Mouse (Mus musculus) heart, adult 11 months (tissue): ENCODE data around the gene Tbc1d2b.

Source experiments
- DNase-seq: peaks from one replicate; pipeline ENCODE4 v3.0.0; 2022

The Tbc1d2b gene

GRCm38 (mm10) chr9:90270193-90270943 lies at the start of gene Tbc1d2b:
Tbc1d2b (minus strand) TSS chr9:90270804.
- DNase-seq: peak; percentile 98

GRCm38 (mm10) chr9:90316300-90316699 lies 45.7 kb upstream of the Tbc1d2b start:
- no peak for DNase-seq

DNA sequence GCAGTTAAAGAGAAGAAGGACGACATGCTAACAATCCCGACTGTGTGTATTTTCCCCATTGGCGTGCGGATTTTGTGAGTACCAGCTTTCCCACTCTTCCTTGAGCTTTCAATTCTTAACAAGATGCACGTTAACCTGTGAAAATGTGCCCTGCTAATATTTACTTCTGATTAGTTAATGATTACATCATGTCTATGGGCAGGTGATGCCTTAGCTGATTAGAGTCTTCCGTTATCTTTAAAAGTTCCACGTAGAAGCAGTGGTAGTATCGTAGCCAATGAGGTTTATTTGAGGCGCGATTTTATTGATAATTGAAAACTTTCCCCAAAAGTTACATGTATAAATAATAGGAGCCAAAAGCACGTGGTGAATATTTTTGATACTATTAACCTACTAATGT lies 45.1 kb upstream of the Tbc1d2b start:
- DNase-seq: no peak

- DNase-seq: no peak
These were observed 33.6 kb upstream of the Tbc1d2b start for GRCm38 (mm10) chr9:90304254-90304653.

DNA sequence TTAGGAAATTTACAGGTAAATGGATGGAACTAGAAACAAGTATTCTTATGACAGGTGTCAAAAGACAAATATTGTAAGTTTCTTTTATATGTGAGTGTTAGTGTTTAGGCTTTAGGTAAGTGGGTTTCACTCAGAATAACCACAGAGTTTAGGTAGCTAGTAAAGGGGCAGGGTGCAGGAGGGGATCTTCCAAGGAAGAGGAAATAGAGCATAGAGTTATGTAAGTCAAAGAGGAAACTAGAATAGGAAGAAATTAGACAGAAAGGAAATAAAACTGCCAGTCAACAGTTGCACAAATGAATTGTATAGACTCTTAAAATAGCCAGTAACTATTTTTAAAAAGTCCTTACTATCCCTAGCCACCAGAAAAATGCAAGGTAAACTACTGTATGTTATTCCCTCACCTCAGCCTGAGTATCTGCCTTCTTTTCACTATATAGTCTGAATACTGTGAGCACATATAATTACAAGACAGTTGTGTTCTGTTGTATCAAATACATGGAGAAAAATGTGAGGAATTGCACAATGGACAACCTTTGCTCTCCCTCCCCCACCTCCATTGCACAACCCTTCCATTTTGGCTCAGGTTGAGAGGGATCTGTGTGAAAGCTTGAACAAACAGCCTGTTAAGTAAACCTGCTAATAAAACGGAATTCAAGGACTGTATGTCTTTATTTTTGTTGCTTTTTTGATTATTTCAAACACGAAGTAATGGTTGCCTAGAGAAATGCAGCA lies 32.7 kb upstream of the Tbc1d2b start:
- no peak for DNase-seq

DNA sequence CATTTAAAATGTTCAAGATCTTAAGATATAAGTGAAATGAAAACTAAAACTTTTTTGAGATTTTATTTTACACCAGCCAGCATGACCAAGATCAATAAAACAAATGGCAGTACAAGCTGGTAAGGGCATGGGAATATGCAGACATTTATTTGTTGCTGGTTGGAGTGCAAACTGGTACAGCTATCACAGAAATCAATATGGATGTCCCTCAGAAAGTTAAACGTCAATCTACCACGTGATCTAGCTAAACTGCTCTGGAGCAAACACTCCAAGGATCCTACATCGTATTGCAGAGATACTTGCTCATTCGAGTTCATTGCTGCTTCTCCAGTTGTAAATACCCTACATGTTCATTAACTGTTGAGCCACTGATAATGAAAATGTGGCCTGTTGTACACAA lies 32.1 kb upstream of the Tbc1d2b start:
- DNase-seq: no peak

DNA sequence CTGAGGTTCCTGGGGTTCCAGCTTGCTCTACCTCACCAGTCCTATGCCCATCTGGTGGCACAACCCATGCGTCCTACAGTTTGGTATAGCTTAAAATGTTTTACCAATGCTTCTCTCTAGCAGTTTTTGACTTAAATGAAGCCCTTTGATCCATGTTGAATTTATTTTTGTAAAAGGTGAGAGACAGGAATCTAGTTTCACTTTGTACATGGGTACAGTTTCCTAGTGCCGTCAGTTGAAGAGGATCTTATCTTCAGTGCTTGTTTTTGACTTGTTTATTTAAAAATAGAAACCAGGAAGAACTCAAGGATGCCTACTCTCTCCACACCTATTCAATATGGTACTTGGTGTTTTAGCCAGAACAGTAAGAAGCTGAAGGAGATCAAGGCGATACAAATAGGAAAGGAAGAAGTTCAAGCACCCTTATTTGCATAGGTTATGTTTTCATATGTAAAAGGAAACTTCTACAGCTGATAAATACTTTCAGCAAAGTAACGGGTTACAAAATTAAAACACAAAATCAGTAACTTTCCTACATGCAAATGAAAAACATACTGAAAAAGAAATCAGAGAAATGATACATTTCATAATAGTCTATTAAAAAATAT lies 30.6 kb upstream of the Tbc1d2b start:
- DNase-seq: no peak

GRCm38 (mm10) chr9:90297637-90298036 lies 27.0 kb upstream of the Tbc1d2b start:
- no peak for DNase-seq

GRCm38 (mm10) chr9:90293641-90294398 lies 23.2 kb upstream of the Tbc1d2b start:
- peak; percentile 63 for DNase-seq

DNA sequence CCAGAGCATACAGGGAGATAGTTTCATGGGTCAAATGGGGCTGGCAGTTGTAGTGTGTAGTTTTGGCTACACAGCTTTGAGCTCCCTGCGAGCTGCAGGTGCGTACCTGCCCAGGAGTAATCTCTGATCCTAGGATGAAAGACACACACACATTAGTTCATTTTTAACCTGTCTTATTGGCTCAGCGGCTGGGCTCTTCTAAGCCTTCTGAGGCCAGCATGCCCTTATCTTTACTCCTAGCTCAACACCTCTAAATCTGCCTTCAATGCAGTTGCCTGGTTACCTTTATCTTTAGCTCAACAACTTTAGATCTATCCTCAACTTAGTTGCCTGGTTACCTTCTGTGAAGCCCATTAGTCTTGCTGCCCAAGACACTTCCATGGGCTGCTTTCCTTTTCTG lies 7.8 kb upstream of the Tbc1d2b start:
- no peak for DNase-seq

DNA sequence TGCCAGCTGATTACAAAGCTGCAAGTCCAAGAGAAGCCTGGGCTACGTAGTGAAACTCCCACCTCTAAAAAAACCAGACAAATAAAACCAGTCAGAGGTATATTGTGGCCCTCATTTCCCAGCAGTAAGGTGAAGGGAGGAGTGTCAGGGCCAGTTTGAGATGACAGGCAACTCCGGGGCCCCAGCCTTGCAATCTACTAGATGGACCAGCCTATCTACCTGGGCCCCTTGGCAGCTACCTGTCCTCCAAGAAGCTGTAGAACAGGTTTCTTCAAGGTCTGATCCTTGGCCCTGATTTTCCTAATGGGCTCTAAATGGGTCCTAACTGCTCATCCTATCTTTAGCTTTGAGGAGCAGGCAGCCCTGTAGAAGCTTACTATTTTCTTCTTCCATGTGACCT lies 7.3 kb upstream of the Tbc1d2b start:
- peak; percentile 21 for DNase-seq

- DNase-seq: peak; percentile 65
These were observed 6.2 kb upstream of the Tbc1d2b start for GRCm38 (mm10) chr9:90276779-90277178.

GRCm38 (mm10) chr9:90275906-90276305 lies 5.3 kb upstream of the Tbc1d2b start:
- peak; percentile 81 for DNase-seq

DNA sequence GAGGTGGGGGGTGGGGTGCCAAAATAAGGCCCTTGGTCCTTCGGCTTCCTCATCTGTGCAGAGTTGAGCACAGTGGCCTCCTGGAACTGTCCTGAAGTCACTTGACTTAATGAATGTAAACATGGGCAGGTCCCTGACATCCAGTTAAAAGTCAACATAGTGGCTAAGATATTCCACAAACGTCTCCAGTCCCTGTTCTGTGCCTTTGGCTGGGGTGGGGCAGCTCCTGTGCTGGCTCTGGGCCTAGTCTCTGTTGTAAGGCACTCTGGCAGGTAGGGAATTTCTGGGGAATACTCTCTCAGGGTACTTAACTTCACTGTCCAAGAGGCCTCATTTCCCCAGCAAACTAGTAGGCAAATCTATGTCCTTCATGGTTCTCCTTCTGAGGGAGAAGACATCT lies 4.9 kb upstream of the Tbc1d2b start:
- peak; percentile 77 for DNase-seq

DNA sequence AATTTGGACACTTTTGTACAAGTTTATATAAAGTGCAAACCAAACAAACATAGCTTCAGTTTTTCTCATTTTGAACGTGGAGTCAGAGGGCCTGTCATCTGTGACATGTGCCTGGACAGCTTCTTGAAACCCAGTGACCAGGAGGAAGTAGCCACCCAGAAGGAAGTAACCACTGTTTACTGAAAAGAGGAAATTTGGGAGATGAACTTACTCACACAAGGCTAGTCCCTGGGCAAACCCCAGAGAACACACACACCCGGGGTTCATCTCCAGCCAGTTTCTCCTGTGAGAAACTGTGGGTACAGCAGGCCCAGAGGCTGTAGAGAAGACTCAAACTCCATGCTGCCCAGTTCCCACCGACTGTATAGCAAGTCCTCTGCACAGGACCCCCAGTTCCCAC lies 3.9 kb upstream of the Tbc1d2b start:
- peak; percentile 94 for DNase-seq

GRCm38 (mm10) chr9:90272346-90272745 lies 1.7 kb upstream of the Tbc1d2b start:
- DNase-seq: no peak

GRCm38 (mm10) chr9:90271541-90272090 lies 1.0 kb upstream of the Tbc1d2b start:
- DNase-seq: peak; percentile 87

- no peak for DNase-seq
These were observed 316 bp upstream of the Tbc1d2b start for GRCm38 (mm10) chr9:90270944-90271295.

- peak; percentile 99 for DNase-seq
These were observed 1.5 kb downstream of the Tbc1d2b start for GRCm38 (mm10) chr9:90269011-90269681.

DNA sequence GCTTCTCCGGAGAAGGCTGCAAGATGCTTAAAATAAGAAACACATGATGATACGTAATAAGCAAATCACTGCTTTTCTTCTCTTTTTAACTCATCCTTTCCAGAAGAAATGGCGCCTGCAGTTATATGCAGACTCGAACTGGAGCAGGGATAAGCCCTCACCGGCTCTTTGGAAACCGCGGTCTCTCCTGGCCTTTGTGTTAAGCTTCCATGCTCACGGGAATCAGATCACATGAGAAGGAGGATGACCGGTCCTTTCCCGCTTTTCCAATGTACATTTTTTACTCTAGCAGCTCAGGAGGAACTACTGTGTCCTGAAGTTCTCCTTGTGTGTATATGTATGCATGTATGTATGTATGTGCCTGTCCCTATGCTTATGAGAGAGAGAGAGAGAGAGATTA lies 3.7 kb downstream of the Tbc1d2b start:
- peak; percentile 81 for DNase-seq

DNA sequence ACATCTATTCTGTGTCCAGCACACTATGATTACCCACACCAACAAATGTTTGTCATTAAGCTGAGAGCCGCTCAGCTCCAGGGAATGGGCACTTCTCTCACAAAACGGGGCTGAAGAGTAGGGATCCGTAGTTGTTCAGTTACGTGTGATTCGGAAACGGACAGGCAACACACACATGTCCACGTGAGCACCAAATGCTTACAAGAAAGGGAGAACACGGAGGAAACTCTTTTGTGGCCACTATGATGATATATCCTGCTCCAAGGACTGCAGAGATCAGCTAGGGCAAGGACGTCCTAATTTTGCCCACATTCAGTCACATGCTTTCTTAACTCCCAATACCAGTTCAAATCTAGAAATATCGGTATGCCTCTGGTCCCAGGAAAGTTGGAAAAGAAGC lies 4.5 kb downstream of the Tbc1d2b start:
- DNase-seq: peak; percentile 80

DNA sequence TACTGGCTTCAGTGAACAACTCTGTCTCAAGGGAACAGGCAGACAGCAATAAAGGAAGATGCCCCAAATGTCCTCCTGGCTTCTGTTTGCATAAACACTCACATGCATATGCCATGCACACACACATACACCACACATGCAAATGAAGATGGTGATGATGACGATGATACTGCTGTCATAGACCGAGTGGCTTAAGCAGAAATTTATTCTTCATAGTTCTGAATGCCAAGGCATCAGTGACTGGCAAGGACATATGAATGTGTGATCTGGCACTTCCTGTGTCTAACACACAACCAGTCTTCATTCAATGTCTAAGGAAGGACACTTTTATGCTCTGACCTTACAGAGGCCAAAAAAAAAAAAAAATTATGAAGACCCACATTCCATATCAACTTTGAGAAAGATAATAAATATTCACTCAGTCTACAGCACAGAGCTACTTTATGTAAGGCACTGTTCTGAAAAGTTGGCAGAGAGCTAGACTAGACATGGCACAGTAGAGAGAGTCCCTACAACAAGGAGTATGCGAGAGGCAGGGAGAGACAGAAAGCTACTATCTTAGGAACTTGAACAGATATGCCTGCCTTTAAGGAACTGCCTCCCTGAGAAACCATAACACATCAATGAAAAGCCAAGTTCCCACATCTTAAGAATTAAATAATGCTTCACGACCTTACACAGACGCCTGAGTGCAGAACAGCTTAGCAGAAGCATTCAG lies 5.1 kb downstream of the Tbc1d2b start:
- DNase-seq: no peak
